Mouse (Mus musculus) liver, adult 2 months (tissue): ENCODE measurements around the gene Zic4. TPM values are rescaled to one million over a fixed set of nuclear protein-coding genes. Genes with fewer than 3 reads are reported as not detected.

Source experiments
- DNase-seq: peaks from one replicate; pipeline ENCODE4 v3.0.0-alpha.2; 2011; ENCODE audit warnings: low read depth, low spot score; ENCODE audit errors: extremely low read depth
- H3K27ac ChIP-seq: fragments of 200-500 bp; replicated peaks from 2 replicates; pipeline ENCODE4 v1.5.1; 2012; ENCODE audit warnings: low read depth, mild to moderate bottlenecking, control low read depth, inconsistent platforms, low read length; ENCODE audit not compliant: insufficient read depth
- H3K27me3 ChIP-seq: fragments of 200-500 bp; 2 replicates; pipeline ENCODE4 v1.6.1; 2012; ENCODE audit warnings: mild to moderate bottlenecking, moderate library complexity, low read length, inconsistent platforms; ENCODE audit not compliant: control insufficient read depth, insufficient read depth
- H3K36me3 ChIP-seq: fragments of 200-500 bp; 2 replicates; pipeline ENCODE4 v1.6.1; 2012; ENCODE audit warnings: low read length, inconsistent platforms; ENCODE audit not compliant: control insufficient read depth, insufficient read depth
- H3K4me1 ChIP-seq: fragments of 200-500 bp; 2 replicates; pipeline ENCODE4 v1.6.1; 2011; ENCODE audit warnings: low read length; ENCODE audit not compliant: control insufficient read depth, insufficient read depth
- H3K4me3 ChIP-seq: fragments of 200-500 bp; 2 replicates; pipeline ENCODE4 v1.5.1; 2011; ENCODE audit warnings: low read depth, mild to moderate bottlenecking, control low read depth, low read length, moderate library complexity; ENCODE audit not compliant: insufficient read depth
- H3K79me2 ChIP-seq: fragments of 200-500 bp; 2 replicates; pipeline ENCODE4 v1.6.1; 2012; ENCODE audit warnings: inconsistent platforms, mild to moderate bottlenecking, low read length, moderate library complexity; ENCODE audit not compliant: control insufficient read depth, insufficient read depth
- H3K9ac ChIP-seq: fragments of 200-500 bp; 2 replicates; pipeline ENCODE4 v1.6.1; 2012; ENCODE audit warnings: low read depth, mild to moderate bottlenecking, control low read depth, inconsistent platforms, low read length
- CTCF ChIP-seq: fragments of 200-500 bp; IDR thresholded peaks from 2 replicates; pipeline ENCODE4 v1.5.1; 2011; ENCODE audit warnings: low read depth, low read length, control low read depth
- POLR2A ChIP-seq: fragments of 200-500 bp; IDR thresholded peaks from 2 replicates; pipeline ENCODE4 v1.6.1; 2011; ENCODE audit warnings: low read length, control low read depth; ENCODE audit not compliant: insufficient read depth; ENCODE audit errors: extremely low read depth
- WGBS: fragments of 180-500 bp; shearing (Covaris S2); methylation state at CpG from one replicate; pipeline ENCODE4 v1.1.7; 2018; 5-methylcytosine and 5-hydroxymethylcytosine counted together
- polyA plus RNA-seq: library from polyadenylated mRNA; depleted of rRNA; stranded (reverse); fragments of >200 nt; gene quantifications from 2 replicates; pipeline ENCODE4 v1.2.3, GENCODE M21; 2012
- total RNA-seq: library from RNA; depleted of rRNA; stranded (reverse); fragments of >200 nt; gene quantifications from 2 replicates; pipeline ENCODE4 v1.2.3, GENCODE M21; 2014

The Zic4 gene
- total and polyA plus RNA-seq, 2 experiments = not detected

DNA sequence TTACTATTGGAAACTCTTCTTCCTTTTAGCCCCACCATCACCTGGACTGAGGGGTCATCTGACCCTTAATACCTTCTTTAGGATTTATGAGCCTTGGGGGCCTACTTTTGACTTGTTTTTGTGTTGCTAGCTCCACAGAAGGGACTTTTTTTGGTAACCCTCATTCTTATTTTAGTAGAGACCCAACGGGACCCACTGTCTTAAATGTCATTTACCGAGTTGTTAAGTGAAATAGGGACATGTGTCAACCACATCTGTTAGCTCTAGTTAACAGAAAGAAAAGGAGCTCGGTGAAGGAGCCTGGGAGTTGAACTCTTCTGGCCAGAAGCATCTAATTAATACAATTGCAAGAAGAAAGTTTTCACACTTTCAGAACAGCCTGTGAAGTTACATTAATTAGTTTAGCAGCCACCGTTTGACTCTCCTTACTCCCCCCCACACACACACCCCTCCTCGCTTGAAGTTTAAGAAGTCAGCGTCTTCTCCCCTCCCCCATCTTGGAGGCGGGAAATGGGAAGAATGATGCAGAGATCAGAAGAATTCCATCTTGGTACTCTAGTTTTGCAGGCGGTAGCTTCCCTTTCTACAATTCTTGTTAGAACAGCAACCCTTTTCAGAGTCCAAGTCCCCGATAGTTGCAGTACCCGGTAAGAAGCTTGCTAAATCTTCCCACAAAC, 17.7 kb downstream of the Zic4 start:
- Histone ChIP-seq H3K27me3 (peaks cover 52% of the 10 kb centered on the region), H3K4me3 (no peak overlapping the region), H3K9ac (no peak overlapping the region), H3K27ac (no peak overlapping the region), H3K79me2 (no peaks in the 10 kb centered on the region), H3K36me3 (no peaks in the 10 kb centered on the region), H3K4me1 (no peaks in the 10 kb centered on the region)
- WGBS = 5% methylated on average over 10 of the region's 10 CpGs
- DNase-seq = no peak
- TF ChIP-seq POLR2A = no peak
- no peak for TF ChIP-seq CTCF

DNA sequence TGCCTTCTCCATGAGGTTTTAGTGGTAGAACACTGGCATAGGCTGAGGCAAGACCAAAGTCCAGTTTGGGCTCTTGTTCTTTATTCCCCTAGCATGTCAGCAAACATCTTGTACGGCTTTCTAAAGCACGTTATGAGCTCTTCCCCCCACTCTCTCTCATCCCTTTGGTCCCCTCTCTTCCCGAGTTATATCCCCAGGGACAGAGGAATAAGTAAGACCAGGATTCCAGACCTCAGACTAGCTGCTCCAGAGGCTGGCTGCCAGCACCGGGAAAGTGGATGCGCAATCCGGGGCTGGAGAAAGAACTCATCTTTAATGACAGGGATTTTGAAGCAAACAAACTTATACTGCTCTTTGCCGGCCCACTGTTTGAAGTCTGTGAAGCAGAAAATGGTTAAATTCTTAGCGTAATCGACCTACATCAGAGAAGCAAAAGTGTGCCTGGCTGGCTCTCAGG, 18.3 kb downstream of the Zic4 start:
- no peak overlapping the region for H3K9ac ChIP-seq
- no peaks in the 10 kb centered on the region for H3K79me2 ChIP-seq
- 3% methylated on average over 9 of the region's 9 CpGs for WGBS
- H3K27ac ChIP-seq = no peak overlapping the region
- no peak overlapping the region for H3K4me3 ChIP-seq
- H3K4me1 ChIP-seq = no peaks in the 10 kb centered on the region
- TF ChIP-seq POLR2A = no peak
- no peak for TF ChIP-seq CTCF
- DNase-seq = no peak
- peaks cover 56% of the 10 kb centered on the region for H3K27me3 ChIP-seq
- no peaks in the 10 kb centered on the region for H3K36me3 ChIP-seq

DNA sequence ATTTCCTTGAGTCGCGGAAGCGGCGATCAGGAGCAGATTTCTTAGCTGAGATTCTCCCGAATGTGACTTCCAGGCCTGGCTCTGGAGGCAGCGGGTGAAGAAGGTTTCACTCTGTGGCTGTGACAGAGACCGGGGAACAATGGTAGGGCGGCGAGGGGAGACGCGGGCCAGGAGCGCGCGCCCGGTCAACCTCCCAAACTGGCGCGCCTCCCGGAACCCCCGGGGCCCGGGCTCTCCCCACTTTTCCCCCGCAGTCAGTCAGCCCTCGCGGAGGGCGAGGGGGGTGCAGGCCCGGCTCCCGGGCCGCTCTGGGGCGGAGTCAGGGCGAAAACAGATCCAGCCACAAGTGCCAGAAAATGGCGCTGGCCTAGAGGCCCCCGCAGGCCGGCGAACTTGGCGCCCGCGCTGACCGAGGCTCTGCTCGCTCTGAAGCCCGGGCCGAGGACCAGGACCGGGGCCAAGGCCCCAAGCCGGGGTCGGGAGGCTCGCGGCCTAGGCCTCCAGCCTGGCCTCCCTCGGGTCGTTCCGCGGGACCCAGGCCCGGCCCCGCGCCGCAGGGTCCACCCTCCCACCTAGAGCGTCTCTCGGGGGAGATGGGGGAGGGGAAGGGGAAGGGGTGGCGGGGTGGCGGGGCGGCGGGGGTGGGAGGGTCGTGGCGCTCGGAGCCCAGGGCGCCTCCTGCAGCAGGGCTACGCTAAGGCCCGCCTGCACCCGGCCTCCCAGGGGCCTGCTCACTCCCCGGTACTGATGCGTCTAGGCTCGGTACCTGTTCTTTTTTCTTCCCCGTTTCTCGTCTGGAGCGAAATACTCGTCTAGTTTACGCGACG, 19.3 kb downstream of the Zic4 start:
- Histone ChIP-seq H3K27ac (no peak overlapping the region), H3K27me3 (peaks cover 58% of the 10 kb centered on the region), H3K36me3 (no peaks in the 10 kb centered on the region), H3K4me1 (no peaks in the 10 kb centered on the region), H3K79me2 (no peaks in the 10 kb centered on the region), H3K4me3 (peak overlapping the region; percentile 30; the same call in 1 of the 2 replicates), H3K9ac (no peak overlapping the region)
- no peak for DNase-seq
- WGBS = 2% methylated on average over 72 of the region's 76 CpGs
- TF ChIP-seq POLR2A = no peak
- no peak for TF ChIP-seq CTCF

DNA sequence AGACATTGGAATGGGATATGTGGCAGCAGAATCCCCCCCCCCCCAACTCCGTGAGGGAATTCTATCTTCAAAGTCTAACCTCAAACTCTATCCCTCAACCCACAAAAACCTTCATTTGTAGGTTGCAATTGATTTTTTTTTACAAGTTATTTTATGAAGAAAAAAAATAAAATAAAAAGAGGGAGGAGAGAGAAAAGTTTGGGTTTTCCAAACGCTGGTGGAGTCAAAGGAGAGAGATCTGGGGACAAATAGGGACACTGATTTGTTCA, 19.8 kb downstream of the Zic4 start:
- no peaks in the 10 kb centered on the region for H3K36me3 ChIP-seq

DNA sequence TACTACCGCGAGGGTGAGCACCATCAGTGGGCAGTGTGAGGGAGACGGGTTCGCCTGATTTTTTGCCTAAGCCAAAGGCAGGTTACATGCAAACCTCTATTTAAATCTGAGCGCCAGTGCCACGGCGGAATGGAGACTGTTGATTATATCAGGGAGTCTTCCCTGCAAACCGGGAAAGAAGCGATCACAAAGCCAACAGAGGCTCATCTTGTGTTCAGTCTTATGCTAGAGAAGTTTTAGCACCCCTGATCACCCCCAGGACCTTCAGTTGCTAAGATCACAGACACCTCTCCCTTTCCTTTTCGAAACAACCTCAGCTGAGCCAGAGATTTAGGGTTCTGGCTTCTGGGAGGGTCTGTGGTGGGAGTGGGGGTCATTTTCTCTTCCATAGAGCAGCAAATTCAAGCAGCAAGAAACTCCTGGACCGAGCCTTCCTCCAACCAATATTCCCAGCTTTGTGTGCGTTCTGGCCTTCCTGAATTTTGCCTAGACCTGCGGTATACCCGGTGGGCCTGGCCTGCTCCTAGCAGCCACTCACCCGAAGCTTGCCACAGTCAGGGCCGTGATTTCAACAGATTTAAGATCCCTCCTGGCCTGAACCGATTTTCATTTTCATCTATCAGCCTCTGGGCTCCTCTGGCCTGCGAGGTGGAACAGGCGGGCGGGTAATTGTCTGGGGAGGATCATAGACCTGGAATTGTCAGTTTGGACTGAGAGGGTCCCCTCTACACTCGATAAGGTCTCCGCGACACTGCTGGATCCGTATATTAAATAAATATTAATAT, 20.4 kb downstream of the Zic4 start:
- TF ChIP-seq POLR2A = no peak
- TF ChIP-seq CTCF = no peak
- peaks cover 60% of the 10 kb centered on the region for H3K27me3 ChIP-seq
- WGBS = 7% methylated on average over 24 of the region's 24 CpGs
- H3K4me1 ChIP-seq = no peaks in the 10 kb centered on the region
- H3K27ac ChIP-seq = no peak overlapping the region
- H3K4me3 ChIP-seq = no peak overlapping the region
- H3K36me3 ChIP-seq = no peaks in the 10 kb centered on the region
- no peak for DNase-seq
- no peaks in the 10 kb centered on the region for H3K79me2 ChIP-seq
- H3K9ac ChIP-seq = no peak overlapping the region

More for the DNA sequence above, 19.8 kb downstream of the Zic4 start:
- Histone ChIP-seq H3K9ac (no peak overlapping the region), H3K79me2 (no peaks in the 10 kb centered on the region), H3K4me1 (no peaks in the 10 kb centered on the region), H3K27me3 (peaks cover 59% of the 10 kb centered on the region), H3K27ac (no peak overlapping the region), H3K4me3 (no peak overlapping the region)
- DNase-seq = no peak
- WGBS = 5% methylated on average over 2 of the region's 2 CpGs
- TF ChIP-seq POLR2A (no peak), CTCF (no peak)
